Mouse (Mus musculus) B cell, adult 62 days (primary cell): ENCODE results near the gene Pglyrp3. TPM values are rescaled to one million over a fixed set of nuclear protein-coding genes. Genes with fewer than 3 reads are reported as not detected.

ENCODE experiments used
- total RNA-seq: library from RNA; stranded (reverse); gene quantifications from 4 replicates; pipeline ENCODE4 v1.2.4, GENCODE M21; 2023

The Pglyrp3 gene
- total RNA-seq: not detected in 4 replicates

GRCm38 (mm10) chr3:92014283-92014682 is at the start of gene Pglyrp3:
Gene Pglyrp3 (plus strand): TSS chr3:92014583.

Other genes with a start within 250 kb of the Pglyrp3 start
- not detected in 4 replicates for gene Lor, start 68.6 kb downstream of the Pglyrp3 start, total RNA-seq
- gene Prr9, start 109.4 kb downstream of the Pglyrp3 start, total RNA-seq: not detected in 4 replicates
- gene Lelp1, start 128.2 kb downstream of the Pglyrp3 start, total RNA-seq: not detected in 4 replicates
- gene Sprr2a1, start 201.2 kb downstream of the Pglyrp3 start, total RNA-seq: not detected in 4 replicates
- not detected in 4 replicates for gene Sprr2a2, start 201.3 kb downstream of the Pglyrp3 start, total RNA-seq